Mouse (Mus musculus): ENCODE measurements around the gene Brdt. TPM values are rescaled to one million over a fixed set of nuclear protein-coding genes. Genes with fewer than 3 reads are reported as not detected.

Brdt gene
- polyA plus RNA-seq, 1 experiment from 2014 or later = 0.80 TPM

DNA sequence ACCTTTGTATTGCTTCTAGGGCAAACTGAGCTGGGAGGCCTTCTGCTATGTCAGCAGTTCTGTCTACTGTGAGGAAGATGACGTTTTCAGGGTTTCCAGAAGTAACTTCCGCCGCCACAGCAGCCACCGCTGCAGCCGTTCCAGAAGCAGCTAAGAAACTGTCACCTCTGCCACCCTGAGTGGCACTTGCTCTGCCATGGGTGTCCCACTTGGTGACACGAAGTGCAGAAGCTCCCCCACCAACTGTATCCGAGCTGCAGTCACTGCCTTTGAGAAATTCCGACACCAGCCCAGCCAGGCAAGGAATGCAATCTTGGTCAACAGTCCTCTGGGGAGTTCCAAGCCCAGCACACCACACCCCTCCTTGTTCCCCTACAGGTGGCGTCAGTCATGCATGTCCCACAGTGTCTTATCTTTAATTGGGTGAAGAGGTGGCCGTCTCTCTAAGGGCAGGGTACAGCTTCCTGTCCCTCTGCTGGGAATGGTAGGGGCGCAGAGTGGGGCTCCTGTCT lies 27.6 kb upstream of the Brdt start:
- peak overlapping the region; percentile 56 for H3K4me2 ChIP-seq (ENCODE audit: low read length)
- H3K4me1 ChIP-seq (ENCODE audit: control insufficient read depth in 2 of 2, insufficient read depth in 2 of 2, low read length in 2 of 2) = peaks cover 8 to 10% of the 10 kb centered on the region in 2 experiments; a peak in 2 of 4 replicates
- H3K27ac ChIP-seq (replicated peaks in 1 of 2; ENCODE audit: control insufficient read depth in 1 of 2, insufficient read depth in 1 of 2, low read depth in 2 of 2, low read length in 2 of 2) = no peak overlapping the region
- H3K4me3 ChIP-seq (ENCODE audit: control insufficient read depth in 1 of 2, insufficient read depth in 1 of 2, low read depth in 1 of 2, low read length in 2 of 2) = peak overlapping the region in 1 of 2 experiments; percentile 17; a peak in 3 of 4 replicates
- H3K36me3 ChIP-seq (ENCODE audit: control insufficient read depth, insufficient read depth, low read length) = no peaks in the 10 kb centered on the region
- 18% methylated on average over 11 of the region's 11 CpGs for WGBS
- H3K9ac ChIP-seq (ENCODE audit: low read length) = 0 out of 2 replicates have a peak overlapping the region, but pooled peaks have one; percentile 4
- no peaks in the 10 kb centered on the region for H3K27me3 ChIP-seq (ENCODE audit: control insufficient read depth, insufficient read depth, low read length)
- peak; percentile 13; the same call in 1 of the 2 replicates for ATAC-seq (ENCODE audit: insufficient number of reproducible peaks, insufficient read depth, low FRiP score, low read depth)
- H3K9me3 ChIP-seq (ENCODE audit: control insufficient read depth, low read length) = no peaks in the 10 kb centered on the region

DNA sequence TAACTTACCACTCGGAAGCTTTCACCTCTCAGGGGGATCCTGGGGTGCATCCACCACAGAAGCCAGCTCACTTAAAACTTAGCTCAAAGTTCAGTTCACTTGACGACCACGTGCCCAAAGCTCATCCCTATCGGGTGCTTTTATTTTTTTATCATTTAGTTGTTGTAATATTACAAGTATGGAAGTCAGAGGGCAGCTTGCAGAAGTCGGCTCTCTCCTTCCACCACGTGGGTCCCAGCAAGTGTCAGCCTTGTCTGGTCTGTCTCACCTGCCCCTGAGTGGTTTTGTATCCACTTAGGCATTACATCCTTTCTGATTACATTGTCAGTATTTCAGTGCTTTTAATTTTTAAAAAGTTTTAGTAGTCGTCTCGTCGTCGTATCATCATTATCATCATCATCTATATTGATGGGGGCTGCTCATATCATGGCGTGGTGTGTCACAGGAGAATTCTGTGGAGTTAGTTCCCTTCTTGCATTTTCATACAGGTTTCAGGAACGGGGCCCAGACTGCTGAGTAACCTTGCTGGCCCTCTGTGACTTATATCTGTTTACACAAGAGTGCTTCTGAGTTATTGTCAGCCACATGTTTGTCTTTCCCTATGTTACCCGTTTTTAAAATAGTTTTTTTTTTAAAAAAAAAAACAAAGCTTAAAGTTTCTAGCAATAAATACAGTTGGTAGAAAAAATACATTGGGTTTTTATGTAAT lies 26.7 kb upstream of the Brdt start:
- H3K36me3 ChIP-seq (ENCODE audit: control insufficient read depth, insufficient read depth, low read length) = no peaks in the 10 kb centered on the region
- ATAC-seq (ENCODE audit: insufficient number of reproducible peaks, insufficient read depth, low FRiP score, low read depth) = no peak
- H3K27me3 ChIP-seq (ENCODE audit: control insufficient read depth, insufficient read depth, low read length) = no peaks in the 10 kb centered on the region
- no peak overlapping the region for H3K27ac ChIP-seq (replicated peaks in 1 of 2; ENCODE audit: control insufficient read depth in 1 of 2, insufficient read depth in 1 of 2, low read depth in 2 of 2, low read length in 2 of 2)
- H3K4me1 ChIP-seq (ENCODE audit: control insufficient read depth in 2 of 2, insufficient read depth in 2 of 2, low read length in 2 of 2) = peaks cover 8 to 10% of the 10 kb centered on the region in 2 experiments; a peak in 2 of 4 replicates
- 56% methylated on average over 13 of the region's 13 CpGs for WGBS
- no peaks in the 10 kb centered on the region for H3K9me3 ChIP-seq (ENCODE audit: control insufficient read depth, low read length)
- peak overlapping the region; percentile 56 for H3K4me2 ChIP-seq (ENCODE audit: low read length)
- H3K9ac ChIP-seq (ENCODE audit: low read length) = no peak overlapping the region
- H3K4me3 ChIP-seq (ENCODE audit: control insufficient read depth in 1 of 2, insufficient read depth in 1 of 2, low read depth in 1 of 2, low read length in 2 of 2) = no peak overlapping the region

DNA sequence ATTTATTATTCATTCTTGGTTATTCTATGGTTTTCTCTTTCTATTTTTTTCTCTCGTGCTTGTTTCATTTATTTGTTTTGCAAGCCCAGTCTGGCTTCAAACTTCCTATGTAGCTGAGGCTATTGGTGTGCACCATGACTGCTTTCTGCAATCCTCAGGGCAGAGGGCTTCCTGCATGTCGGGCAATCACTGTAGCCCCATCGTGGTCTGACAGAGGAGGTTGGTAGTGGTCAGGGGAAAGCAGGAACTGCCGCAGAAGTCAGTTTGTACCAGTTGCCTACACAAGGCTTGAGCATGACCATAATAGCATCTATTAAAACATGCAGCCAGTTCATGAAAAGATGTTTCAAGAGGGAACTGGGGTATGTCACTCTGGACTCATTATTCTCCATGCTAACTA lies 23.5 kb upstream of the Brdt start:
- no peak for ATAC-seq (ENCODE audit: insufficient number of reproducible peaks, insufficient read depth, low FRiP score, low read depth)
- H3K27ac ChIP-seq (replicated peaks in 1 of 2; ENCODE audit: control insufficient read depth in 1 of 2, insufficient read depth in 1 of 2, low read depth in 2 of 2, low read length in 2 of 2) = no peak overlapping the region
- H3K4me3 ChIP-seq (ENCODE audit: control insufficient read depth in 1 of 2, insufficient read depth in 1 of 2, low read depth in 1 of 2, low read length in 2 of 2) = no peak overlapping the region
- H3K4me2 ChIP-seq (ENCODE audit: low read length) = no peak overlapping the region
- H3K36me3 ChIP-seq (ENCODE audit: control insufficient read depth, insufficient read depth, low read length) = no peaks in the 10 kb centered on the region
- H3K9ac ChIP-seq (ENCODE audit: low read length) = no peak overlapping the region
- peaks cover 8 to 10% of the 10 kb centered on the region in 2 experiments; a peak in 2 of 4 replicates for H3K4me1 ChIP-seq (ENCODE audit: control insufficient read depth in 2 of 2, insufficient read depth in 2 of 2, low read length in 2 of 2)
- H3K9me3 ChIP-seq (ENCODE audit: control insufficient read depth, low read length) = no peaks in the 10 kb centered on the region
- WGBS = 69% methylated on average over 4 of the region's 4 CpGs
- H3K27me3 ChIP-seq (ENCODE audit: control insufficient read depth, insufficient read depth, low read length) = no peaks in the 10 kb centered on the region

DNA sequence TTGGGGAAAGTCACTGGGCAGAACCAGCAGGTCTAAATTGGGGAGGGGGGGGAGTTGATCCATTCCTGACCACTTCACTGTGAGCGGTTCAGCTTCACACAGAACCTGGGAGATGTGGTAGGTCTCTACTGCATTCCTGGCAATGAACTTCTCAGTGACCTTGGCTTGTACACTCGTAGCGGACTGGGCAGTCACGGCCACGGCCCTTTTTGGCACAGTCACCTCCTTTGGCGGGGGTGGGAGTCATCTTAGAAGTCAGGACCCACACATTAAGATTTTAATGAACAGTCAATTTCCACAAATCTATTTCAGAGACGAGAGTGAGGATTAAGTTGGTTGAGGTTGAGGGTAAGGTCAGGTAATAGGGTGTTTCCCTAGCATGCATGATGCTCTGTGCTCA lies 13.8 kb upstream of the Brdt start:
- Histone ChIP-seq H3K27me3 (ENCODE audit: control insufficient read depth, insufficient read depth, low read length) (no peaks in the 10 kb centered on the region), H3K9ac (ENCODE audit: low read length) (no peak overlapping the region), H3K4me2 (ENCODE audit: low read length) (no peak overlapping the region), H3K9me3 (ENCODE audit: control insufficient read depth, low read length) (peaks cover 5% of the 10 kb centered on the region; the same call in 1 of the 2 replicates), H3K36me3 (ENCODE audit: control insufficient read depth, insufficient read depth, low read length) (no peaks in the 10 kb centered on the region), H3K4me1 (ENCODE audit: control insufficient read depth in 2 of 2, insufficient read depth in 2 of 2, low read length in 2 of 2) (peaks cover 2 to 9% of the 10 kb centered on the region in 2 experiments), H3K27ac (replicated peaks in 1 of 2; ENCODE audit: control insufficient read depth in 1 of 2, insufficient read depth in 1 of 2, low read depth in 2 of 2, low read length in 2 of 2) (no peak overlapping the region), H3K4me3 (ENCODE audit: control insufficient read depth in 1 of 2, insufficient read depth in 1 of 2, low read depth in 1 of 2, low read length in 2 of 2) (no peak overlapping the region)
- no peak for ATAC-seq (ENCODE audit: insufficient number of reproducible peaks, insufficient read depth, low FRiP score, low read depth)
- 83% methylated on average over 7 of the region's 7 CpGs for WGBS

GRCm38 (mm10) chr5:107320703-107321102 lies 10.3 kb upstream of the Brdt start:
- H3K4me3 ChIP-seq (ENCODE audit: control insufficient read depth in 1 of 2, insufficient read depth in 1 of 2, low read depth in 1 of 2, low read length in 2 of 2) = no peak overlapping the region
- peaks cover 5% of the 10 kb centered on the region; the same call in 1 of the 2 replicates for H3K9me3 ChIP-seq (ENCODE audit: control insufficient read depth, low read length)
- 0% methylated on average over 1 of the region's 1 CpGs for WGBS
- no peak overlapping the region for H3K27ac ChIP-seq (replicated peaks in 1 of 2; ENCODE audit: control insufficient read depth in 1 of 2, insufficient read depth in 1 of 2, low read depth in 2 of 2, low read length in 2 of 2)
- H3K36me3 ChIP-seq (ENCODE audit: control insufficient read depth, insufficient read depth, low read length) = no peaks in the 10 kb centered on the region
- peak overlapping the region; percentile 37 for H3K4me2 ChIP-seq (ENCODE audit: low read length)
- H3K9ac ChIP-seq (ENCODE audit: low read length) = no peak overlapping the region
- no peak for ATAC-seq (ENCODE audit: insufficient number of reproducible peaks, insufficient read depth, low FRiP score, low read depth)
- no peaks in the 10 kb centered on the region for H3K27me3 ChIP-seq (ENCODE audit: control insufficient read depth, insufficient read depth, low read length)
- peaks cover 2 to 9% of the 10 kb centered on the region in 2 experiments for H3K4me1 ChIP-seq (ENCODE audit: control insufficient read depth in 2 of 2, insufficient read depth in 2 of 2, low read length in 2 of 2)

GRCm38 (mm10) chr5:107340404-107340803 lies 9.4 kb downstream of the Brdt start:
- ATAC-seq (ENCODE audit: insufficient number of reproducible peaks, insufficient read depth, low FRiP score, low read depth) = no peak
- Histone ChIP-seq H3K27ac (replicated peaks in 1 of 2; ENCODE audit: control insufficient read depth in 1 of 2, insufficient read depth in 1 of 2, low read depth in 2 of 2, low read length in 2 of 2) (no peak overlapping the region), H3K9ac (ENCODE audit: low read length) (no peak overlapping the region), H3K9me3 (ENCODE audit: control insufficient read depth, low read length) (no peaks in the 10 kb centered on the region), H3K4me2 (ENCODE audit: low read length) (no peak overlapping the region), H3K4me1 (ENCODE audit: control insufficient read depth in 2 of 2, insufficient read depth in 2 of 2, low read length in 2 of 2) (no peaks in the 10 kb centered on the region), H3K27me3 (ENCODE audit: control insufficient read depth, insufficient read depth, low read length) (no peaks in the 10 kb centered on the region), H3K4me3 (ENCODE audit: control insufficient read depth in 1 of 2, insufficient read depth in 1 of 2, low read depth in 1 of 2, low read length in 2 of 2) (no peak overlapping the region), H3K36me3 (ENCODE audit: control insufficient read depth, insufficient read depth, low read length) (no peaks in the 10 kb centered on the region)
- WGBS = 63% methylated on average over 3 of the region's 3 CpGs

GRCm38 (mm10) chr5:107342891-107343290 lies 11.9 kb downstream of the Brdt start:
- Histone ChIP-seq H3K4me2 (ENCODE audit: low read length) (no peak overlapping the region), H3K27ac (replicated peaks in 1 of 2; ENCODE audit: control insufficient read depth in 1 of 2, insufficient read depth in 1 of 2, low read depth in 2 of 2, low read length in 2 of 2) (no peak overlapping the region), H3K9me3 (ENCODE audit: control insufficient read depth, low read length) (no peaks in the 10 kb centered on the region), H3K4me3 (ENCODE audit: control insufficient read depth in 1 of 2, insufficient read depth in 1 of 2, low read depth in 1 of 2, low read length in 2 of 2) (no peak overlapping the region), H3K36me3 (ENCODE audit: control insufficient read depth, insufficient read depth, low read length) (no peaks in the 10 kb centered on the region), H3K4me1 (ENCODE audit: control insufficient read depth in 2 of 2, insufficient read depth in 2 of 2, low read length in 2 of 2) (no peaks in the 10 kb centered on the region), H3K9ac (ENCODE audit: low read length) (no peak overlapping the region), H3K27me3 (ENCODE audit: control insufficient read depth, insufficient read depth, low read length) (no peaks in the 10 kb centered on the region)
- 77% methylated on average over 6 of the region's 6 CpGs for WGBS
- ATAC-seq (ENCODE audit: insufficient number of reproducible peaks, insufficient read depth, low FRiP score, low read depth) = no peak
